Mouse (Mus musculus): ENCODE data around the gene Ssr4. TPM values are rescaled to one million over a fixed set of nuclear protein-coding genes. Genes with fewer than 3 reads are reported as not detected.

Gene Ssr4
- polyA plus RNA-seq, 1 experiment: 108 TPM

- H3K9ac ChIP-seq (ENCODE audit: low read depth, poor library complexity, severe bottlenecking): no peak overlapping the region
- no peaks in the 10 kb centered on the region for H3K27me3 ChIP-seq (ENCODE audit: control insufficient read depth, insufficient read depth, low read length, poor library complexity, severe bottlenecking)
- H3K9me3 ChIP-seq (replicated peaks; ENCODE audit: control insufficient read depth, insufficient read depth, low read length, poor library complexity, severe bottlenecking): no peaks in the 10 kb centered on the region
- H3K36me3 ChIP-seq (ENCODE audit: control insufficient read depth, insufficient read depth, low read length, poor library complexity, severe bottlenecking): peaks cover 15% of the 10 kb centered on the region
- no peak overlapping the region for H3K4me3 ChIP-seq (ENCODE audit: low read depth, low read length)
- no peak overlapping the region for H3K27ac ChIP-seq (ENCODE audit: insufficient read depth, low read length)
- no peak for TF ChIP-seq POLR2A (IDR thresholded peaks at IDR 0.05; ENCODE audit: insufficient read depth, low read length)
- no peak for TF ChIP-seq CTCF (IDR thresholded peaks at IDR 0.05; ENCODE audit: low read depth, low read length)
- no peak for TF ChIP-seq EP300 (IDR thresholded peaks at IDR 0.05; ENCODE audit: insufficient read depth, low read depth, low read length)
- no peaks in the 10 kb centered on the region for H3K4me1 ChIP-seq (ENCODE audit: control insufficient read depth, insufficient read depth, low read length)
Measured at GRCm38 (mm10) chrX:73774802-73775483, 11.9 kb upstream of the Ssr4 start.

DNA sequence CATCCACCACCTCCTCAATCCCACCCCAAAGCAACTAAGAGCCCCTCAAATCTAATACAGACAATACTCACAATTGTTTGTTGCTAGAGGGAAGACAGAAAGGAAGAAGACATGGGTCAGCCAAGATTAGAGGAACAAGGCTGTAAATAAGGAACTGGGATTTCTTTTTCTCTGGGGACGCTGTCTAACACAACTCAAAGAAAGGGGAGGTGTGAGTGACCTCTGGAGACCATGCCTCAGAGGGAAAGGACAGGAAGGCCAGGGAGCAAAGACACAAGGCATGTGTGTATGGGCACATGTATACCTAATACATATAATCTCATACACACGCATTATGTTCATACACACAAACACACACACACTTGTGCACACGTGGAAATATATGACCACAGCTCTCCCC lies 4.6 kb upstream of the Ssr4 start:
- Histone ChIP-seq H3K9me3 (replicated peaks; ENCODE audit: control insufficient read depth, insufficient read depth, low read length, poor library complexity, severe bottlenecking) (no peaks in the 10 kb centered on the region), H3K9ac (ENCODE audit: low read depth, poor library complexity, severe bottlenecking) (no peak overlapping the region), H3K4me1 (ENCODE audit: control insufficient read depth, insufficient read depth, low read length) (no peaks in the 10 kb centered on the region), H3K4me3 (ENCODE audit: low read depth, low read length) (no peak overlapping the region), H3K27ac (ENCODE audit: insufficient read depth, low read length) (no peak overlapping the region), H3K36me3 (ENCODE audit: control insufficient read depth, insufficient read depth, low read length, poor library complexity, severe bottlenecking) (peaks cover 35% of the 10 kb centered on the region), H3K27me3 (ENCODE audit: control insufficient read depth, insufficient read depth, low read length, poor library complexity, severe bottlenecking) (no peaks in the 10 kb centered on the region)
- TF ChIP-seq EP300 (IDR thresholded peaks at IDR 0.05; ENCODE audit: insufficient read depth, low read depth, low read length) (no peak), POLR2A (IDR thresholded peaks at IDR 0.05; ENCODE audit: insufficient read depth, low read length) (no peak), CTCF (IDR thresholded peaks at IDR 0.05; ENCODE audit: low read depth, low read length) (no peak)

DNA sequence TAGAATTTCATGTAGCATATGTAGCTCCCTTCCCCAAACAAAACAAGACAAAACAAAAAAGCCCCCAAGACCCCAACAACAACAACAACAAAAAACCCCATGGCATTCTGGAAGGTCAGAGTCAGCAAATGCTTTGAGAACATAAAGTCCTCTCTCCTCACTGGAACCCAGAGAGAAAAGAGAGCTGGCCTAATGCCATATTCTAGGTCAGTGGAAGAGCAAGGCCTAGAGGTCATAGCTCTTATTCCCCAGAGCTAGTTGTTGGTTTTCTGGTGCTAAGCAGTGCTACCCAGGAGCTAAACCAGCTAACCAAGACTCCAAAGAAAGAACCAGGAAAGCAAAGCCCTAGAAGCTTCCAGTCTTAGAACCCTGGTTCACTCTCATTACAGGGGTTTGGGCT lies 1.2 kb upstream of the Ssr4 start:
- Histone ChIP-seq H3K4me1 (ENCODE audit: control insufficient read depth, insufficient read depth, low read length) (no peaks in the 10 kb centered on the region), H3K27me3 (ENCODE audit: control insufficient read depth, insufficient read depth, low read length, poor library complexity, severe bottlenecking) (no peaks in the 10 kb centered on the region), H3K4me3 (ENCODE audit: low read depth, low read length) (peak overlapping the region; percentile 95), H3K27ac (ENCODE audit: insufficient read depth, low read length) (peak overlapping the region; percentile 63), H3K9me3 (replicated peaks; ENCODE audit: control insufficient read depth, insufficient read depth, low read length, poor library complexity, severe bottlenecking) (no peaks in the 10 kb centered on the region), H3K9ac (ENCODE audit: low read depth, poor library complexity, severe bottlenecking) (peak overlapping the region; percentile 79), H3K36me3 (ENCODE audit: control insufficient read depth, insufficient read depth, low read length, poor library complexity, severe bottlenecking) (peaks cover 18% of the 10 kb centered on the region; the same call in 1 of the 2 replicates)
- TF ChIP-seq CTCF (IDR thresholded peaks at IDR 0.05; ENCODE audit: low read depth, low read length): no peak
- TF ChIP-seq POLR2A (IDR thresholded peaks at IDR 0.05; ENCODE audit: insufficient read depth, low read length): no peak
- TF ChIP-seq EP300 (IDR thresholded peaks at IDR 0.05; ENCODE audit: insufficient read depth, low read depth, low read length): no peak

GRCm38 (mm10) chrX:73787225-73787558 lies 364 bp downstream of the Ssr4 start:
- peak overlapping the region; percentile 95 for H3K4me3 ChIP-seq (ENCODE audit: low read depth, low read length)
- TF ChIP-seq POLR2A (IDR thresholded peaks at IDR 0.05; ENCODE audit: insufficient read depth, low read length) (no peak), EP300 (IDR thresholded peaks at IDR 0.05; ENCODE audit: insufficient read depth, low read depth, low read length) (no peak), CTCF (IDR thresholded peaks at IDR 0.05; ENCODE audit: low read depth, low read length) (no peak)
- H3K27me3 ChIP-seq (ENCODE audit: control insufficient read depth, insufficient read depth, low read length, poor library complexity, severe bottlenecking): no peaks in the 10 kb centered on the region
- no peaks in the 10 kb centered on the region for H3K9me3 ChIP-seq (replicated peaks; ENCODE audit: control insufficient read depth, insufficient read depth, low read length, poor library complexity, severe bottlenecking)
- peak overlapping the region; percentile 25; the same call in 1 of the 2 replicates for H3K27ac ChIP-seq (ENCODE audit: insufficient read depth, low read length)
- peak overlapping the region; percentile 79 for H3K9ac ChIP-seq (ENCODE audit: low read depth, poor library complexity, severe bottlenecking)
- peaks cover 11% of the 10 kb centered on the region; the same call in 1 of the 2 replicates for H3K36me3 ChIP-seq (ENCODE audit: control insufficient read depth, insufficient read depth, low read length, poor library complexity, severe bottlenecking)
- H3K4me1 ChIP-seq (ENCODE audit: control insufficient read depth, insufficient read depth, low read length): no peaks in the 10 kb centered on the region

DNA sequence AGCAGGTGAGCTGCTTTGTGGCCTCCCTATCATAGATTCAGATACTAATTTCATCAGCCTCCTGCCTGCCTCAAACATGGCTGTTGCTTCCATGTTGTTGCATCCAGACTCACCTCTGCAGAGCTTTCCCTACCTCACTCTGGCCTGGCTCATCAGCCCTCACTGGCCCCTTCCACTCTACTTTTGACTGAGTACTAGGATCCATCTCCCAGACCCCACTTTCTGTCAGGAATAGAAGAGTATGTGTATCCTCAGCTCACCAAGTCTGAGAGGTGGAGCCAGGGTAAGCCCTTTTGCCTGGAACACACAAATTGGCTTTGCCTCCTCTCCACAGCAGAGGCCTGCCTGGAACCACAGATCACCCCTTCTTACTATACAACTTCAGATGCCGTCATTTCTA lies 1.7 kb downstream of the Ssr4 start:
- Histone ChIP-seq H3K4me1 (ENCODE audit: control insufficient read depth, insufficient read depth, low read length) (no peaks in the 10 kb centered on the region), H3K9ac (ENCODE audit: low read depth, poor library complexity, severe bottlenecking) (peak overlapping the region; percentile 79), H3K27ac (ENCODE audit: insufficient read depth, low read length) (no peak overlapping the region), H3K27me3 (ENCODE audit: control insufficient read depth, insufficient read depth, low read length, poor library complexity, severe bottlenecking) (no peaks in the 10 kb centered on the region), H3K4me3 (ENCODE audit: low read depth, low read length) (no peak overlapping the region), H3K9me3 (replicated peaks; ENCODE audit: control insufficient read depth, insufficient read depth, low read length, poor library complexity, severe bottlenecking) (no peaks in the 10 kb centered on the region), H3K36me3 (ENCODE audit: control insufficient read depth, insufficient read depth, low read length, poor library complexity, severe bottlenecking) (peaks cover 13% of the 10 kb centered on the region)
- no peak for TF ChIP-seq EP300 (IDR thresholded peaks at IDR 0.05; ENCODE audit: insufficient read depth, low read depth, low read length)
- TF ChIP-seq CTCF (IDR thresholded peaks at IDR 0.05; ENCODE audit: low read depth, low read length): no peak
- TF ChIP-seq POLR2A (IDR thresholded peaks at IDR 0.05; ENCODE audit: insufficient read depth, low read length): no peak

DNA sequence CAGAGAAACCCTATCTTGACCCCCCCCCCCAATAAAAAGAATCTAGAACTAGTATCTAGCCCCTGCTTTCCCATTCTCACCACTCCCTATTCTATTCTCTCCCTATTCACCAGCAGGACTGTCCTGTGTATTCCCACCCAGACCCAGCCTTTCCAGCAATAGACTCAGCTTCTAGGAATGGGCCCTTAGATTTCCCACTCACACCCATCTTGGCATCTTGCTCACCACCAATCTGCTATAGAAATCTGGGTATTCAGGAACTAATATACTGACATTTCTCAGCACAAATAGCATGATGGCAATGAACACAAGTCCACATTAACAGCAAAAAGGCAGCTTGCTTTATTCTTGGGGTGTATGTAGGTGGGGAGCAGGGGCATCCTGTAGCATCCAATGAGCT lies 6.2 kb downstream of the Ssr4 start:
- Histone ChIP-seq H3K4me3 (ENCODE audit: low read depth, low read length) (no peak overlapping the region), H3K9me3 (replicated peaks; ENCODE audit: control insufficient read depth, insufficient read depth, low read length, poor library complexity, severe bottlenecking) (0 out of 2 replicates have a peak, but pooled peaks cover 3% of the 10 kb centered on the region), H3K27ac (ENCODE audit: insufficient read depth, low read length) (no peak overlapping the region), H3K36me3 (ENCODE audit: control insufficient read depth, insufficient read depth, low read length, poor library complexity, severe bottlenecking) (peaks cover 30% of the 10 kb centered on the region), H3K9ac (ENCODE audit: low read depth, poor library complexity, severe bottlenecking) (no peak overlapping the region), H3K4me1 (ENCODE audit: control insufficient read depth, insufficient read depth, low read length) (peaks cover 3% of the 10 kb centered on the region), H3K27me3 (ENCODE audit: control insufficient read depth, insufficient read depth, low read length, poor library complexity, severe bottlenecking) (no peaks in the 10 kb centered on the region)
- TF ChIP-seq POLR2A (IDR thresholded peaks at IDR 0.05; ENCODE audit: insufficient read depth, low read length): no peak
- no peak for TF ChIP-seq EP300 (IDR thresholded peaks at IDR 0.05; ENCODE audit: insufficient read depth, low read depth, low read length)
- TF ChIP-seq CTCF (IDR thresholded peaks at IDR 0.05; ENCODE audit: low read depth, low read length): no peak

Measured in ES-Bruce4 (cell line).